Mouse (Mus musculus) myocyte (in vitro differentiated cells): Measurements from ENCODE around the gene Tnnt2.

Experiments
- CEBPB ChIP-seq: IDR thresholded peaks from 2 replicates; pipeline ENCODE4 v1.6.1; 2011; ENCODE audit warnings: mild to moderate bottlenecking, moderate library complexity; ENCODE audit not compliant: poor library complexity, insufficient read depth, severe bottlenecking
- E2F4 ChIP-seq: IDR thresholded peaks from one replicate; pipeline ENCODE4 v1.6.1; 2011; ENCODE audit warnings: mild to moderate bottlenecking, control low read depth, moderate library complexity; ENCODE audit not compliant: insufficient read depth
- MAX ChIP-seq: IDR thresholded peaks from one replicate; pipeline ENCODE4 v1.6.1; 2011; ENCODE audit warnings: low read depth, mild to moderate bottlenecking, control low read depth
- MYOD1 ChIP-seq, 3 experiments: IDR thresholded peaks; one replicate each; pipeline ENCODE4 v1.6.1; 2011; ENCODE audit warnings: control low read depth in 2 of 3, low read depth in 2 of 3, mild to moderate bottlenecking in 2 of 3, moderate library complexity in 1 of 3; ENCODE audit not compliant: insufficient read length in 2 of 3, control insufficient read depth in 1 of 3
- MYOG ChIP-seq, 3 experiments: IDR thresholded peaks; one replicate each; pipeline ENCODE4 v1.6.1; 2011; ENCODE audit warnings: control low read depth in 2 of 3, low read depth in 2 of 3, mild to moderate bottlenecking in 2 of 3; ENCODE audit not compliant: insufficient read length in 2 of 3, control insufficient read depth in 1 of 3, insufficient read depth in 1 of 3
- POLR2A ChIP-seq: IDR thresholded peaks from one replicate; pipeline ENCODE4 v1.6.1; 2011; ENCODE audit warnings: low read depth, mild to moderate bottlenecking, control low read depth, moderate library complexity; ENCODE audit not compliant: insufficient read length
- POLR2AphosphoS2 ChIP-seq: IDR thresholded peaks from one replicate; pipeline ENCODE4 v1.6.1; 2011; ENCODE audit warnings: low read depth, control low read depth; ENCODE audit not compliant: insufficient read length
- REST ChIP-seq: IDR thresholded peaks from one replicate; pipeline ENCODE4 v1.6.1; 2011; ENCODE audit warnings: mild to moderate bottlenecking, control low read depth, moderate library complexity; ENCODE audit not compliant: insufficient read depth, insufficient read length
- SRF ChIP-seq: IDR thresholded peaks from one replicate; pipeline ENCODE4 v1.6.1; 2011; ENCODE audit warnings: low read depth; ENCODE audit not compliant: control insufficient read depth, insufficient read length
- TCF12 ChIP-seq: IDR thresholded peaks from one replicate; pipeline ENCODE4 v1.6.1; 2011; ENCODE audit warnings: mild to moderate bottlenecking, control low read depth; ENCODE audit not compliant: poor library complexity, insufficient read depth, severe bottlenecking
- TCF3 ChIP-seq: IDR thresholded peaks from one replicate; pipeline ENCODE4 v1.6.1; 2011; ENCODE audit warnings: low read depth, control low read depth; ENCODE audit not compliant: insufficient read length
- USF1 ChIP-seq: IDR thresholded peaks from one replicate; pipeline ENCODE4 v1.6.1; 2011; ENCODE audit warnings: low read depth, mild to moderate bottlenecking, control low read depth, moderate library complexity

DNA sequence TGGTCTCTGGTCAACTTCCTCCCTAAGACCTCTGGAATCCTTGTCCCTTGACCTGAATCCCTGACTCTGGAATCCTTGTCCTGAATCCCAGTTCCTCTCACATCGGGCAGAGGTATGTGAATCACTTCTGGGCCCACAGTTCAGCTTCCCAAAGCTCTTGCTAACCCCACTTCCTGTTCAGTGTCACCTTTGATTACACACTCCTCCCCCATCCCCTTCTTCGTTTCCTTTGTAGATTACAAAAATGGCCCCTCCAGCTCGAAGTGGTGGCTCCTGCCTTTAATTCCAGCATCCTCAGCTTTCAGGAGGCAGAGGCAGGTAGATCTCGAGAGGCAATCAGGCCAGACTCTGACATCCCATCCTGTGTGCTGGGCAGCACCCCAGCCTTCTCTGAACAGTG is 18.6 kb upstream of the Tnnt2 start:
- TF ChIP-seq POLR2A (no peak), MAX (no peak), MYOD1 (IDR thresholded peaks at IDR 0.05; ENCODE audit: control insufficient read depth in 1 of 3, insufficient read length in 2 of 3, low read depth in 2 of 3) (no peak), TCF12 (no peak), USF1 (no peak), TCF3 (no peak), SRF (no peak), E2F4 (no peak), POLR2AphosphoS2 (no peak), MYOG (IDR thresholded peaks at IDR 0.05; ENCODE audit: control insufficient read depth in 1 of 3, insufficient read depth in 1 of 3, insufficient read length in 2 of 3, low read depth in 2 of 3) (no peak), REST (no peak), CEBPB (no peak)
